Mouse (Mus musculus): ENCODE results near the gene Csnk1g1. TPM values are rescaled to one million over a fixed set of nuclear protein-coding genes. Genes with fewer than 3 reads are reported as not detected.
A peak's percentile ranks its signal among the peaks of the same experiment; 100 is the strongest.

Csnk1g1 gene
- total RNA-seq (2015; ENCODE audit: low replicate concordance) (9.6 and 15.8 TPM in 2 replicates), total RNA-seq (2017; ENCODE audit: low replicate concordance) (12.5 and 19.3 TPM in 2 replicates)

DNA sequence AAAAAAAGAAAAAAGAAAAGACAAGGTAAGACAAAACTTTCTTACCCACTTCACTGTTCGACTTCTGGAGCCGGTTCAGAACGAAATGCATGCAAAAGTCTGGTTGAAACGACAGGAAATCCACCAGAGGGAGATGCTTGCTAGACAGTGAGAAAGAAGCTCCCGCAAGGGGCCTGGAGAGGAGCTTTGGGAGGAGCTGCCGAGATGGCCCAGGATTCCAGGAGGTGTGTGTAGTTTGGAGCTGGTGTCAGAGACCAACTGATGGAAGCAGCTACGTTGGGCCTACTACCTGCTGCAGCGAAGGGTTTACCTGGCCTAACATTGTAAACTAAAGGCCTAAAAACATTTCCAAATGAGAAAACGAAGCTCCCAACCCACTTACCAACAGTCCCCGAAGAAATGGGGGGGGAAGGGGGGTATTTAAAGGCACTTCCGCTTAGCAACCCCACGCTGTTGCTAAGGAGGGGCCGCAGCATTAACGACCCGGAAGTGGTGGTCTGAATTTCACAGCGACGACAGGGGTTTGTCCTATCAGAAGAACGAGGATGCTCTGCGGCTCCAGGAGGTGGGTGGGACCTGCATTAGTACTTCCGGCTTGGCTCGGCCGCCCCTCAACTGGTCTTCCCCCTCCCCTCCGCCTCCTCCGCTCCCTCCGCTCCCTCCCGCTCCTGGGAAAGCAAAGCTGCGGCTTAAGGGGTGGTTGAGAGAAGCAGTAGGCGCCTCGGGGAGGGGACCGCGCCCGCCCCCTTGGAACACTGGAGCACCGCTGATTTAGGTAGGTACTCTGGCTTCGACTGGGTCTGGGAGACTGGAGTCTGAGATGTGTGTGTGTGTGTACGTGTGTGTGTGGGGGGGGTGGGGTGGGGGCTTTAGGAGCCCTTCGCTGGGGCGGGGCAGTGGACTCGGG lies at the start of gene Csnk1g1, which contains the start of gene Trip4:
Gene Csnk1g1 (plus strand): TSS at position 531 of the 907 bp plus-strand sequence.
Gene Trip4 (minus strand): TSS at position 401 of the 907 bp plus-strand sequence.
- ATAC-seq (replicated peaks; ENCODE audit: low FRiP score, poor library complexity, severe bottlenecking) = peak; percentile 98

DNA sequence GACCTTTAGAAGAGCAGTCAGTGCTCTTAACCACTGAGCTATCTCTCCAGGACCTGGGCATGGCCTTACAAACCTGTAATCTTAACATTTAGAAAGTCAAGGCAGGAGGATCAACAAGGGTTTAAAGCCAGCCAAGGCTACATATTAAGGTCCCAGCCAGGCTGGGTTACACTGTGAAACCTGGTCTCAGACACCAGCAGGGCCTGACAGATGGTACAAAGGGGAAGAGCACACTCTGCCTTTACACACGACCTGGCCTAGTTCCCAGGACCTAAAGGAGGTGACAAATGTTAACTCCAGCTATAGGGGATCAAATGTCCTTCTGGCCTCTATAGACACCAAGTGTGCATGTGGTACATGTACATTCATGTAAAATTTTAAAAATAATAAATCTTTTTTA lies 49.1 kb upstream of the Csnk1g1 start:
- no peak for ATAC-seq (replicated peaks; ENCODE audit: low FRiP score, poor library complexity, severe bottlenecking)

DNA sequence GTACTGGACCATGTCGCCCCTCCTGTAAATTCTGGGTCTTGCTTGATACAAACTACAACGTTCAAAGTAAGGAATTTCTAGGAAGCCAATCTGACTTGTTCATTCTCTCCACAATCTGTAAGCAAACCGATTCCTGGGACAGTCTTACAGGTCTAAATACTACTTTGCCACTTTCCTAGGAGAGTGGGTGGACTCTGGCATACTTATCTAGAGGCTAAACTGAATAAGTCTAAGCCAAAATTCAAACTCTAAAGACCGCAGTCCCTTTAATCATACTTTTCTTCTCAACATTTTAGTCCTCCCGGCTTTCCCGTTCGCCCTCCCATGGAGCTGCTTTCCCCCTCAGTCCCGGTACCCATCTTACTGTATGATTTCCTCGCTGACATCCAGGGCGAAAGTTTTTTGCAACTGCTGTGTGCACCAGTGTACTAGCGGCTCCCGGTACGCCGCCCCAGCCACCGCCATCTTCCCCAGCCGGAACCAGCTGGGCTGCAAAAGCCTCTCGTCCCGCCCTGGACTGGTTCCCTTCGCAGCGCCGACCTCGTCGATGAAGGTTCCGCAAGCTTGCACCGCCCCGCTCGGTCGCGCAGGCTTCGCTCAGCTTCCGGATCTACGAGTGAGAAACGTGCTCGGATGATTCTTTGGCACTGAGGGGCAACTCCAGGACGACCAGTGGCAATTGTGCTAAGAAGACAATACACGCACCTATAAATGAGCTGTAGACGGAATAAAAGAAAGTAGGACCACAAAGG lies 24.0 kb upstream of the Csnk1g1 start:
- ATAC-seq (replicated peaks; ENCODE audit: low FRiP score, poor library complexity, severe bottlenecking) = peak; percentile 100

DNA sequence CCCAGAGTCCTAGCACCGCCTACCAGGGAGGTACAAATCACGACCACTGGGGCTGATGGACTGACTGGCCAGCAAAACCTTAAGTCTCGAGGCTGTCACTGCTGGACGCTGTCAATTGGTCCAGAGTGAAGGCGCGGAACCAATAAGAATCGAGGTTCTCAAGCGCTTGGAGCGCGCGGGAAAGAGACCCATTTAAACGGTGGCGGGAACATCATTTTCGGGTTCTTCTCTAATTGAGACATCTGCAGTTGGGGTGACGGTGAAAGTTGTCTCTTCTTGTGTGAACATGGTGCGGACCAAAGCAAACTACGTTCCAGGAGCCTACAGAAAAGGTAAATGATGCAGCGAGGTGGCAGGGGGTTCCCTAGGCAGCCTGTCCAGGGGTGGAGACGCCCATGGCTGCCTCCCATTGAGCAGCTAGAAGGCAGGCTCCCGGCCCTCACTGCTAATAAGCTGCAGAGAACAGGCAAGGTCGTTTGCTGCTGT lies 18.5 kb upstream of the Csnk1g1 start, which contains the start of gene Pclaf:
Gene Pclaf (plus strand): TSS at position 95 of the 486 bp plus-strand sequence.
- peak; percentile 93 for ATAC-seq (replicated peaks; ENCODE audit: low FRiP score, poor library complexity, severe bottlenecking)

DNA sequence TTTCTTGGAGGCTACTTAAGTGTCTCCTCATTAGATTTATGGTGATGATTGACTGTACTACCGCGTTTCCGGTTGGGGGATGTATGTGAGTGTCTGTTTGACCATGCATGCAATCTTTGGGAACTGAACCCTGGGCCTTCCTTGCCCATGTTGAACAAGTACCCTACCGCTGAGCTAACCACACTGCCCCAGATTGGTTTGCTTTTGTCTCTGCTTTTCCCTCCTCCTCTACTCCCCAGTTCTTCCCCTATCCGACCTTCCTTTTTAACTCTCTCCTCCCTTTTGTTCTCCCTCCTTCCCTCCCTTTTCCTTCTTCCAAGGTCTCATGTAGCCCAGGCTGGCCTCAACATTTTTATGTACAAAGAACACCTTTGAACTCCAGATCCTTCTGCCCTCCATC lies 17.6 kb upstream of the Csnk1g1 start:
- ATAC-seq (replicated peaks; ENCODE audit: low FRiP score, poor library complexity, severe bottlenecking) = no peak

DNA sequence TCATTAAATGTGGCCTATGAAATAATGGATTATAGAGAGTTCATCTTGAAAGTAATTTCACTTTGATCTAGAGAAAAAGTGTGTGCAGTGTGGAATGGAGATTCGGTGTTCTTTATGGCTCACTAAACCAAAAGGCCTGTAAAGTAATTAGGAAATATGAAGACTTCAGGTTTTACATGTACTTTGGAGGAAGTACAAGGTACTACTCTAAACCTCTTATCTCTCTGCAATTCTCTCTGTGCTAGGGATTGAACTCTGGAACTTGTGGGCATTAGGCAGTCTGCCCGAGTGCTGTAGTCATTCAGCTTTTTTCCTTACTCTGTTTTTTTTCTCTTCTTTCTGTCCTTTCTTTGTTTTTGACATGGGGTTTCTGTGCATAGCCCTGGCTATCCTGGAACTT lies 11.7 kb upstream of the Csnk1g1 start:
- no peak for ATAC-seq (replicated peaks; ENCODE audit: low FRiP score, poor library complexity, severe bottlenecking)

DNA sequence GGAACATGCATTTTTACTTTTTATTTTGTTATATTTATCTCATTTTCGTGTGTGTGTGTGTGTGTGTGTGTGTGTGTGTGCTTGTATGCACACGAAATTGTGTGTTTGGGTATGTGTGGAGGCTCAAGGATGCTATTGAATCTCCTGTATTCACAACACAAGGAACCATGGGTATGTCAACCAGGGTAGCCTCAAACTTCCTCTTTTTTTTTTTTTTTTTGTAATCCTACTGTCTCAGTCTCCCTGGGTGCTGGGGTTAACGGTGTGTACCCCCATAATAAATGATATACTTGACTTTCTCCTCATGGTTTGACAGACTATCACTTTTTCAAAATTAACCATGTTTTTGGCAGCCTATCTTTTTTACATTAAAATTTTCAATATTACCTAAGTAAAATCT lies 5.8 kb upstream of the Csnk1g1 start:
- ATAC-seq (replicated peaks; ENCODE audit: low FRiP score, poor library complexity, severe bottlenecking) = no peak

DNA sequence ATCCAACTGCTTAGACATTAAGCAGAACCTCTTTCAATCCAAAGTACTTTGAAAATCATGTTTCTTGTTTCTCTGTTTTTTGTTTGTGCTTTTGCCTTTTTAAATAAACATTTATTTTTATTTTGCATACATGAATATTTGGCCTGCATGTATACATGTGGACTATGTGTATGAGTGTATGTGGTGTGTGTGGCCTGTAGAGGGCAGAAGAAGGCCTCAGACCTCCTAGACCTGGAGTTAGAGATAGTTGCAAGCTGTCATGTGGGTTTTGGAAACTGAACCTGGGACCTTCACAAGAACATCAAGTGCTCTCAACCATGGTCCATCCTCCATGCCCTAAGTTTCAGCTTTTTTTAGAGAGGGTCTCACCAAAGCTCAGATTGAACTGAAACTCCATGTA lies 5.3 kb upstream of the Csnk1g1 start:
- peak; percentile 74 for ATAC-seq (replicated peaks; ENCODE audit: low FRiP score, poor library complexity, severe bottlenecking)

DNA sequence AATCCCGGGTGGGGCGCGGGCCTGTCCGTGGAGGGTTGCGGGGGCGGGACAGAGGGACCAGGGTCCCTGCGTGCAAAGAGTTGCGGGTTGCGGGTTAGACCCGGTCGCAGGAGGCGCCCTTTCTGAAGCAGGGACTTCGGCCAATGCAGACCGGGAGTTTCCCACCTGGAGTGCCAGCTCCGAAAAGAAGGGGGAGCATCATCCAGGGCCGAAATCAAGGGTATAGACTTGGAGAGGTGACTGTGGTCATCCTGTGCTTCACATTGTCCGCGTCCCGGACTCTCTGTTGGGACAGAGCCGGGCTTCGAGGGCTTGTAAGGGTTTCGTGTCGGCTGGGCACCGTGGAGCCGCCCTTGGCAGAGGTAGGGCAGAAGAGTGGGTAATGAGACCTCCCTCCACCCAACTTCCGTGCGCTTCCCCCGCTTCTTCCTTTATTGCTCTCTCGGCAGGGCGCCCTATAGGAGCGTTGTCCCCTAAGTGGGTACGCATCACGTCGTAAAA lies 627 bp downstream of the Csnk1g1 start:
- peak; percentile 58 for ATAC-seq (replicated peaks; ENCODE audit: low FRiP score, poor library complexity, severe bottlenecking)

DNA sequence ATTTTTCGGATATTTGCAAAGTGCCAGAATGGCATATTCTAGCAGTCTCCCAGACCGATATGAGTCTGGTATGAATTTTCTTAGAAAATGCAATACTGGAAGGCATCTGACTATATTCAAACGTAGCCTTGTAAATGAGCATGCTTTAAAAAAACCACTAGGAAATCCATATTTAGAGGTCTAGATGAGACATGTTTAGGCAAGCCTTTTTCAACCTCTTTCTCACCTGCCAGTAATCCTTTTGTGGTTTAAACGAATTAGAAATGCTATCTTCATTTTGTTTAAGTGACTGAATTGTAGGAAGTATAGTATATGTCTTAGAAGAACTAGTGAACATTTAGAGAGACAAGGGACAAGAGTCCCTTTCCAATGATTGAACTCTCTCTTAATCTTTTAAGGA lies 1.1 kb downstream of the Csnk1g1 start:
- no peak for ATAC-seq (replicated peaks; ENCODE audit: low FRiP score, poor library complexity, severe bottlenecking)

DNA sequence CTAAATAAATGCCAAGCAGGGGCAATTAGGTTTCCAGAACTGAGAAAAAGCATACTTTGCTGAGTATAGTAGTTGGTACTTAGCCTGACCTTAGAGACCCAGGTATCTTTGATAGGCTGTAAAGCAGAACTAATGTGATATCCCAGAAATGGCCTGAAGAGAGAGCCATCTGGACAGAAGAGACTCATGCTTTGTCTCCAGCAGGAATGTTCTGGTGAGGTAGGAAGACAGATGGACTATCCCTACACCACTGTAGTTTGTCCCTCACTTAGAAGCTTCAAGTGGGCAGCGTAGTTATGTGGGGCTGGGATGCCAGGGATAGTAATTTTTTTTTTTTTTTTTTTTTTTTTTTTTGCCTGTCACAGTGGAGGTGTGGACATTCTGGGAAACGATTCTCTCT lies 5.3 kb downstream of the Csnk1g1 start:
- ATAC-seq (replicated peaks; ENCODE audit: low FRiP score, poor library complexity, severe bottlenecking) = no peak

DNA sequence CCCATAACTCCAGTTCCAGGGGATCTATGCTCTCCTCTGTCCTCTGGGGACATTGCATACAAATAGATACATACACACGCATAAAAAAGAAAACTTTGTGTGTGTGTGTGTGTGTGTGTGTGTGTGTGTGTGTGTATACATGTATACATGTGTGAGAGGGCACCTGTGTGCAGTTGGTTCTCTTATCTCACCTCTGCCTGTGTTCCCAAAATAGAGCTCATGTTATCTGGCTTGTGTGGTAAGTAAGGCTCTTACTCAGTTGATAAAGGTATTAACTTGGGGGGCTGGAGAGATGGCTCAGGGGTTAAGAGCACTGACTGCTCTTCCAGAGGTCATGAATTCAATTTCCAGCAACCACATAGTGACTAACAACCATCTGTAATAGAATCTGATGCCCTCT lies 8.3 kb downstream of the Csnk1g1 start:
- no peak for ATAC-seq (replicated peaks; ENCODE audit: low FRiP score, poor library complexity, severe bottlenecking)

DNA sequence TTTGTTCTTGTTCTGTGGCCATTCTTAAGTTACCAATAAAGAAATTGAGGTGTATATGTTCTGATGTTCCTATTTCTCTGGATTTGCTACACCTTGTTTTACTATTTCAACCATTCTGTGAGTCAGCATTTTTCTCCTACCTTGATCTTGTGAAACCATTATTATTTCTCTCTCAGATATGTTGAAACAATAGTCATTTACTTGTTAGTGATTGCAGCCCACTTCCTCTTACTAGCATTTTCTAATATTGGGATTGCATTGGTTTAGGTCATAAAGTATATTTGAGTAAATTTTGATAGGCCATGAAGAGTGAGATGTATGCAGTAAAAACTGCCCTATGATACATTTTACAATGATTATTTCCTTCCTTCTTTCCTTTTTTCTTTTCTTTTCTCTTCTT lies 19.7 kb downstream of the Csnk1g1 start:
- no peak for ATAC-seq (replicated peaks; ENCODE audit: low FRiP score, poor library complexity, severe bottlenecking)

DNA sequence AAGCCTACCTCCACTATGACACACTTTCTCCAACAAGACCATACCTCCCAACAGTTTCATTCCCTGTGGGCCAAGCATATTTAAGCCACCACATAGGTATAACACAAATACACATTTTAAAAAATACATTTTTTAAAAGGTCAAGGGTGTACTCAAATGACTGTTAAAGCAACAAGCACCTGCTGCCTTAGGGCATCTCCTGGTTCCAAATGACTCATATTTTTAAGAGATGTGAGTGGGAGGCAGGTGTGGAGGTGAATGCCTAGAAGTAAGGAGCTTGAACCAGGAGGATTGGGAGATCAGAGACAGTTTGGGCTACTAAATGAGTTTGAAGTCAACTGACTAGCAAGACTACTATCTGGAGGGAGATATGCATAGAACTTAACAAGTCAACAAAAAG lies 21.1 kb downstream of the Csnk1g1 start:
- ATAC-seq (replicated peaks; ENCODE audit: low FRiP score, poor library complexity, severe bottlenecking) = no peak

DNA sequence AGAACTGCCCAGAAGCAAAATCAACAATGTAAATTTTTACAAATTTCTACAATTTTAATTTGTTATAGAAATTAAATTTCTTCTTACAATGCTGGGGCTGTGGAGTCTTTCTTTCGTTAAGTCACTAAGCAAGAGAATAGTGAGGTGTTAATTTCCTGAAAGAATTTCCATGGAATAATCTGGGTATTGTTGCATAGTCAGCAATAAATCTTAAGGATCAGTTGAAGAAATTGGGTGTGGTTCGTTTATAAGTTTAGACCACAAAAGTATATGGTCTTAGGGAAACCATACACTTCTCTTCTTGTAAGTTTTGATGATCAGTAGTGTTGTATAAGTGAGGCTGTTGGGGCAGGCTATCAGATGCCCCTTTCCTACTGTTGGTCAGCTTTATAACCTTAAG lies 28.8 kb downstream of the Csnk1g1 start:
- no peak for ATAC-seq (replicated peaks; ENCODE audit: low FRiP score, poor library complexity, severe bottlenecking)

DNA sequence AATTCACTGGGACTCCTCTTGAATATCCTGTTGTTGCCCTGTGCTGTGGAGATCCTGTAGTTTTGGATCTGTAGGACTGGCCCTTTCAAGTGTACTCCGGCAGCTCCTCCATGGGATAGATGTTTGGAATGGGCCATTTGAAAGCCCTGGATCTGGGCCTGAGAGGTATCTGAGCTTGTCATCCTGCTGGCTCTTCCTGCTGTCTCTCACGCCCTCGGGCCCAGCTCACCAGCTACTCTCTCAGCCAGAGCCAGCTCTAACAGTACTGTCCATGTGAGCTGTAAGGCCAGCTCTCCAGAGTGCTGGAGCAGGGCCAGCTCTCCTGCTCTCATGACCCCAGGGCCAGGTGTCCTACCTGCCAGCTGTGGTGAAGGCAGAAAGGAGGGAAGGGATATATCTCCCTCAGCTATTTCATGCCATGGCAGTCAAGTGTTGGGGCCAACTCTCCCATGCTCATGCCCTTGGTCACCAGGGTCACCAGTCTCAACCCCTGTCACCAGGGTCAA lies 42.4 kb downstream of the Csnk1g1 start:
- 0 out of 2 replicates have a peak, but pooled peaks have one; percentile 59 for ATAC-seq (replicated peaks; ENCODE audit: low FRiP score, poor library complexity, severe bottlenecking)

DNA sequence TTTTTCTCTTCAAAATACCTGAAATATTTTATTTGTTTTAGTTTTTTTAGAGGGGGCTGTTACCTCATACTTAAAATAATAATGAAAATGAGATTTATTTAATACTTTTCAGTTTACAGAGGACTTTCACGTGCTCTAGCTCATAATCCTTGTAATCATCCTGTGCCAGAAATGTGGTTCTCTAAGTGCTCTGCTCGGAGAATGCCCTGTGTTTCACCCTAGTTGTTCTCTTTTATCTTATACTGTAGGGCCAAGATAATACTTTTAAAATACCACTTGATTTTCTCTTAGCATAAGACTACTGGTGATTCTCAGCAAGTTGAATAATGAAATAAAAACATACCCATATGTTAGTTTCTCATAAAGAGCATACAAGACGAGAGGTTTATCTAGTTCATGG lies 61.3 kb downstream of the Csnk1g1 start:
- ATAC-seq (replicated peaks; ENCODE audit: low FRiP score, poor library complexity, severe bottlenecking) = no peak

DNA sequence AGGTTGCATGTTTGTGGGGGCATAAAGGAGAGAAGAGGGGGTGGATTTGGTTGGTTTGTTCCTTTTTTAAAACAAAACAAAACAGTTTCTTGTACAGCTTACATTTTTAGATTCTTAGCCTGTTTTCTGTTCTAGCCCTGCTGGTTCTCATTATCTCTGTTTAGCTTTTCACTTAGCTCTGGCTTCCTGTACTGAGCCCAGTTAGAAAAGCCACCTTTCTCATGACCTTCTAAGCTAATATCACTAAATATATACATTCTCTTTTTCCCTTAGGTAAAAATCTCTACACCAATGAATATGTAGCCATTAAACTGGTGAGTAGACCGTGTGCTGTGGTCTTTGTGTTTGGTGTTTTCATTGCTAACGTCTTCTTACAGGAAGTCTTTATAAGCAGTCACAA lies 64.5 kb downstream of the Csnk1g1 start:
- no peak for ATAC-seq (replicated peaks; ENCODE audit: low FRiP score, poor library complexity, severe bottlenecking)

DNA sequence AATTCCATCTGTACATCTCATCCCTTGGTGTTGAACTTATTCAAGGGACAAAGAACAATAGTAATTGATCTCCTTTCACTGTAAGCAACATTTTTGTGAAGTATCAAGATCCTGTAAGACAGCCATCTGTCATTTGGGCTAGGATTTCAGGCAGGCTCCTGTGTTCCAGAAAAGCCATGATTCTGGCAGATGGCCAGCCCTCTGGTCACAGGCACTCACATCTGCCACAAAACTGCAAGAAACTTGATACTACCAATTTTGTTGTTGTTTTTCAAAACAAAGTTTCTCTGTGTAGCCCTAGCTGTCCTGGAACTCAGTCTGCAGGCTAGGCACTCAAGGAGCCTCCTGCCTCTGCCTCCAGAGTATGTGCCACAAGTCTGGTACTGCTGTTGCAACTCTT lies 67.2 kb downstream of the Csnk1g1 start:
- no peak for ATAC-seq (replicated peaks; ENCODE audit: low FRiP score, poor library complexity, severe bottlenecking)

DNA sequence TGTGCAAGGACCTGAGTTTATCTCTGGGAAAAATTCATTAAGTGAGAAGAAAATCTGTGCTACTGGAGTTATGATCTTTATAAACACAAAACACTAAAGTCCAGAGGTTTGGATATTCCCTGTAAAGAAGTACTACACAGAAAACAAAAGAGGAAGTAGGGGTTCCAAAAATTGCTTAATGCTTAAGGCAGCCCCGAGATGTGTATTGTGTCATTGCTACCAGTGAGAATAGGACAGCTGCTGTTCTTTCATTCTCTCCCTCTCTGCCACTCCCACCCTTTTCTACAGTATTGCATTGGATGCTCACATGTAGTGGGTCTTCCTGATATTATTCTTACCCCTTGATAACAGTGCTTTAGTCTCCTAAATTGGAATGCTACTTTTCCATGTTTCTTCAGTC lies 74.1 kb downstream of the Csnk1g1 start:
- ATAC-seq (replicated peaks; ENCODE audit: low FRiP score, poor library complexity, severe bottlenecking) = no peak

Measured in erythroblast, adult 5-6 weeks (primary cell).